Mouse (Mus musculus) hindbrain, embryonic 13.5 days (tissue): ENCODE data around the gene Hjurp. TPM values are rescaled to one million over a fixed set of nuclear protein-coding genes. Genes with fewer than 3 reads are reported as not detected.

Experiments
- ATAC-seq: fragments of 200-750 bp; cut with Nextera tagmentation; 2 replicates; pipeline ENCODE4 v1.8.0; 2017; ENCODE audit warnings: moderate TSS enrichment; ENCODE audit not compliant: low FRiP score
- H3K27ac ChIP-seq: fragments of 300-500 bp; sonication (generic); 2 replicates; pipeline ENCODE4 v1.5.1; 2015; ENCODE audit warnings: inconsistent platforms, mild to moderate bottlenecking, moderate library complexity
- H3K27me3 ChIP-seq: fragments of 300-500 bp; sonication (generic); 2 replicates; pipeline ENCODE4 v1.6.1; 2015; ENCODE audit warnings: mild to moderate bottlenecking, inconsistent platforms
- H3K36me3 ChIP-seq: fragments of 300-500 bp; sonication (generic); 2 replicates; pipeline ENCODE4 v1.6.1; 2015; ENCODE audit warnings: mild to moderate bottlenecking, inconsistent platforms
- H3K4me1 ChIP-seq: fragments of 300-500 bp; sonication (generic); replicated peaks from 2 replicates; pipeline ENCODE4 v1.6.1; 2015; ENCODE audit warnings: inconsistent platforms
- H3K4me2 ChIP-seq: fragments of 300-500 bp; sonication (generic); 2 replicates; pipeline ENCODE4 v1.6.1; 2015; ENCODE audit warnings: inconsistent platforms, mild to moderate bottlenecking, moderate library complexity
- H3K4me3 ChIP-seq: fragments of 300-500 bp; sonication (generic); 2 replicates; pipeline ENCODE4 v1.5.1; 2015; ENCODE audit warnings: mild to moderate bottlenecking, inconsistent platforms
- H3K9ac ChIP-seq: fragments of 300-500 bp; sonication (generic); 2 replicates; pipeline ENCODE4 v1.6.1; 2015; ENCODE audit warnings: mild to moderate bottlenecking, inconsistent platforms
- H3K9me3 ChIP-seq: fragments of 300-500 bp; sonication (generic); 2 replicates; pipeline ENCODE4 v1.6.1; 2016; ENCODE audit warnings: inconsistent platforms
- WGBS: fragments of 180-500 bp; shearing (Covaris S2); methylation state at CpG from one replicate; pipeline ENCODE4 v1.1.7; 2015; 5-methylcytosine and 5-hydroxymethylcytosine counted together
- polyA plus RNA-seq: library from polyadenylated mRNA; unstranded; fragments of >200 nt; fragmentation: Nextera tagmentation; extraction: Ambion mirVana; gene quantifications from 2 replicates; pipeline ENCODE4 v1.2.1, GENCODE M21; 2015

Gene Hjurp
- polyA plus RNA-seq, 1 experiment from 2014 or later = 82.0 TPM

DNA sequence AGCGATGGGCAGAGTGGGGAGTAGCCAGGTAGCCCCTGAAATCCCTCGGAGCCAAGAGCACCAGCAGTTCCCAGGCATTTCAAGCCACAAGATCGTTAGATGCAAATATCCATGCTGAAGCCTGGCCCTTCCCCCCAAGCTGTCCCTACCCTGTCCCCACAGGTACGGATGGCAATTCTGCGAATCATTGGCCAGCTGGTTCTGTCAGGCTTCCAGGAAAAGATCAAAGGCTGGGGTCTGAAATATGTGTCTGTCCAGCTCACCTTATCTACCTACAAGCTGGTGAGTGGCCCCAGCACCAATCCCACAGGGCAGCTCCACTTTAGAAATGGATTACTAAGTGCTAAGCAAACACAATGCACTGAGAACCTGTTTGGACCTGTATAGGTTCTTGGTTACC is 40.1 kb downstream of the Hjurp start:
- no peaks in the 10 kb centered on the region for H3K36me3 ChIP-seq
- H3K27ac ChIP-seq = no peak overlapping the region
- H3K4me3 ChIP-seq = no peak overlapping the region
- H3K9me3 ChIP-seq = peaks cover 94% of the 10 kb centered on the region
- WGBS = 85% methylated on average over 5 of the region's 5 CpGs
- no peak overlapping the region for H3K9ac ChIP-seq
- H3K4me1 ChIP-seq = no peaks in the 10 kb centered on the region
- no peaks in the 10 kb centered on the region for H3K27me3 ChIP-seq
- ATAC-seq = no peak
- no peak overlapping the region for H3K4me2 ChIP-seq

- H3K36me3 ChIP-seq = no peaks in the 10 kb centered on the region
- H3K4me2 ChIP-seq = no peak overlapping the region
- no peak for ATAC-seq
- no peak overlapping the region for H3K9ac ChIP-seq
- peaks cover 97% of the 10 kb centered on the region for H3K9me3 ChIP-seq
- no peaks in the 10 kb centered on the region for H3K27me3 ChIP-seq
- WGBS = 63% methylated on average over 4 of the region's 4 CpGs
- H3K4me3 ChIP-seq = no peak overlapping the region
- no peak overlapping the region for H3K27ac ChIP-seq
- H3K4me1 ChIP-seq = no peaks in the 10 kb centered on the region
Measured at GRCm38 (mm10) chr1:88235894-88236415, 41.5 kb downstream of the Hjurp start.

DNA sequence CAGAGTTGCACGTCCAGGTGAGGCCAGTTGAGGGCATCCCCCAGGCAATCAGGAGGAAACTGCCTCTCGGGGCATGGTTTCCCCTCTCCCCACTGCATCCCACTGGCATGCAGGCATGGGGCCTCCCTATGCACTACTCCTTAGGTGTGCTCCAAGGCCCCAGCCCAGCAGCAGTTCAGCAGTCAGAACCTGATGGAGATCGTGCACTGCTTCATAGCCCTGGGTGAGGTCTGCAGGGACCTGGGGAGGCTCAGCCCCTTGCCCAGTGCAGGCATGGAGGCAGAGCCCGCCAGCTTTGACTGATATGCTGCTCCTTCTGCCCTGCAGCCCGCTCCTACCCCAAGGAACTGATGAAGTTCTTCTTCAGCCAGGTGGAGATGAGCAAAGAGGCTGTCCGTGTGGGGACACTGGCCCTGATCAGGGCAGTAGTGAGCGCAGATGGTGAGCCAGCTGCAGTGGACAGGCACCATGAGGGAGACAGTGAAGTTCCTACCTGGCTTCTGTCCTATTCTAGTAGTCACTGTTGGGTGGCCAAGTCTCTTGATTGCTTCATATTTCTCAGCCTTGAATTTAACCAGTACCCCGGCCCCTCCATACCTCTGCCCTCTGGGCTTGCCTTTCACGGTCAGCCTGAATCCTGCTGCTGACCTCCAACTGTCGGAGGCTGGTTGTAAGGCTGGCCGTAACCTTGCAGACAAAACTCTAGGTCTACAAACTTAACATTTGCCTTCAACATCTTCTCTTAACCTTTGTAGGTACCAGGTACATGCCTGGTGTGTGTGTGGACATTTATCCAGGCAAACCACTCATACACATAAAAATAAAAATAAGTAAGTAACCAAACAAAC is 42.2 kb downstream of the Hjurp start:
- Histone ChIP-seq H3K36me3 (no peaks in the 10 kb centered on the region), H3K27ac (no peak overlapping the region), H3K9me3 (peaks cover 97% of the 10 kb centered on the region), H3K4me3 (no peak overlapping the region), H3K4me1 (no peaks in the 10 kb centered on the region), H3K9ac (no peak overlapping the region), H3K4me2 (no peak overlapping the region), H3K27me3 (no peaks in the 10 kb centered on the region)
- 63% methylated on average over 11 of the region's 11 CpGs for WGBS
- no peak for ATAC-seq

GRCm38 (mm10) chr1:88234646-88235045 is 42.8 kb downstream of the Hjurp start:
- ATAC-seq = no peak
- H3K27ac ChIP-seq = no peak overlapping the region
- H3K36me3 ChIP-seq = no peaks in the 10 kb centered on the region

DNA sequence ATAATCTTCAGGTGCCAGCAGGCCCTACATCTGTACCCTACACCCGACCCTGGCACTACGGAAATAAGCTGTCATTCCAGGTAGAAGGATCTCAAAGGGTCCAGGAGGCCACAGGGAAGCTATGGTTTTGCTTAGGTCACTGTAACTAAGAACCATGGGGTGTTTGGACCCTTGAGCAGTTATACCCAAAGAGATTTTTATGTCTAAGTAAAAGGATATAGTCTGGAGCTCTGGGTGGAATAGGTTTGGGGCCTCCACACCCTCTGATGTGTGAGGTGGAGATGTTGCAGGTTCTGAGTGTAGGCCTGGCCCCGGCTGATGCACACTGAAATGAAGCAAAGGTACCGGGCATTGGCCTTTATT is 43.2 kb downstream of the Hjurp start:
- H3K27ac ChIP-seq = no peak overlapping the region
- H3K4me3 ChIP-seq = no peak overlapping the region
- ATAC-seq = no peak
- peaks cover 97% of the 10 kb centered on the region for H3K9me3 ChIP-seq
- H3K36me3 ChIP-seq = no peaks in the 10 kb centered on the region
- 67% methylated on average over 4 of the region's 4 CpGs for WGBS
- H3K4me1 ChIP-seq = no peaks in the 10 kb centered on the region
- no peak overlapping the region for H3K4me2 ChIP-seq
- no peaks in the 10 kb centered on the region for H3K27me3 ChIP-seq
- H3K9ac ChIP-seq = no peak overlapping the region

More at GRCm38 (mm10) chr1:88234646-88235045, 42.8 kb downstream of the Hjurp start:
- no peak overlapping the region for H3K4me2 ChIP-seq
- peaks cover 97% of the 10 kb centered on the region for H3K9me3 ChIP-seq
- H3K9ac ChIP-seq = no peak overlapping the region
- H3K4me3 ChIP-seq = no peak overlapping the region
- WGBS = 45% methylated on average over 5 of the region's 5 CpGs
- no peaks in the 10 kb centered on the region for H3K27me3 ChIP-seq
- no peaks in the 10 kb centered on the region for H3K4me1 ChIP-seq

DNA sequence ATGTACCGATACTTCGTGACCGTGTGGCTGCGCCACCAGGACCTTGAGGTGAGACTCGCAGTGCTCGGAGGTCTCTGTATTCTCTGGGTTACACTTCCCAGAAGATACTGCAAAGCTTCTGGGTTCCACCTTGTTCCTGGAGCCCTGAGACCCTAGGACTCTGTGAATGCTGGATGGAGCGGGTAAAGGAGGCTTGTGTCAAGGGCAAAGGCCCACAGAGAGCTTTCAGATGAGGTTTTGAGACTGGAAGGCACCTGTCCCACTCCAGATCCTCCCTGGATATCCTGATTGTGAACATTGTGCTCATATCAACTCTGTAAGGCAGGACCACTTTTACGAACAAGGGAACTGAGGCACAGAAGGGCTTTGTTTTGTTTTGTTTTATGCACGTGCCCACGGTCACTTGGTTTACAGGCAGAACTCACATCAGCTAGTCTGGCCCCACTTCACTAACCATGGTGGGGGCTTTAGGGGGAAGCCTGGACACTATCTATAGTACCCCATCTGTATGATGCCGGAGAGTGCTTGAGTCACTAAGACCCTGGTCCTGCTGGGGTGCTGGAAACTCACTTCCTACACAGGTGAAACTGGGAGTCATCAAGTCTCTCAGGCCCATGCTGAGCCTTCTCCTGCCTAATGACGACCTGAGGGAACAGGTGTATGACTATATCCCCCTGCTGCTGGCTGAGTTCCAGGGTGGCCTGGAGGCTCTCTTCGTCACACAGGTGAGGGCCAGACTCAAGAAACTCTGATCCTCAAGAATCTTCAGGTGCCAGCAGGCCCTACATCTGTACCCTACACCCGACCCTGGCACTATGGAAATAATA is 43.8 kb downstream of the Hjurp start:
- H3K4me3 ChIP-seq = no peak overlapping the region
- no peaks in the 10 kb centered on the region for H3K36me3 ChIP-seq
- H3K4me2 ChIP-seq = no peak overlapping the region
- H3K9ac ChIP-seq = no peak overlapping the region
- H3K4me1 ChIP-seq = no peaks in the 10 kb centered on the region
- peaks cover 97% of the 10 kb centered on the region for H3K9me3 ChIP-seq
- no peak for ATAC-seq
- 70% methylated on average over 14 of the region's 14 CpGs for WGBS
- no peak overlapping the region for H3K27ac ChIP-seq
- no peaks in the 10 kb centered on the region for H3K27me3 ChIP-seq

DNA sequence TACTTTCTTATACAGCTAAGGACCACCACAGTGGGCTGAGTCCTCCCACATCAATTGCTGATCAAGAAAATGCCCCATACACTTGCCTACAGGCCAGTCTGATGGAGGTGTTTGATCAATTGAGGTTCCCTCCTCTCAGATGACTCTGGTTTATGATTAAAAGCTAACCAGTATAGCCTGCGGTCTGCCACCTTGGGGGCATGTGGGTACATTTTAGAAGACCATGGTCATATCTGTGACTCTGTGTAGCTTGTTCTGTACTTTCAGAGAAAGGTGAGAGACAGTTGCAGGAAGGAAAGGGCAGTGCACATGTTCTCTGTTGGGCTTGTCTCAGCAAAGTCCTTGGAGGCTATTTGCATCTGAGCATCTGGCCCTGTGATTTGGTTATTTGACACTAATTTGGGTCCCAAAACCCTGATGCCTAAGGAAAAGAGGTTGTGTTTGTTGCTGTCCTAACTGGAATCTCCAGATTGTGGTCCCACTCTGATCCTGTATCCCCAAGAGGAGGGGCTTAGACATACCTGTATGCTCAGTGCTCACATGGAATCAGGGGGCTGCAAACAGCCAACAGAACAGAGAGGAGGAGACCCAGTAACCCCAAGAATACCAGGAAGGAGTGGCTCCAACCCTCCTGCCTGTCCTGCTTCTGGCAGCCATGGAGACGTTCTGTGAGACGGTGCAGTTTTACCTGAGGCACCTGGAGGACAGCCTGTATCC is 44.6 kb downstream of the Hjurp start:
- peaks cover 97% of the 10 kb centered on the region for H3K9me3 ChIP-seq
- H3K9ac ChIP-seq = no peak overlapping the region
- H3K4me1 ChIP-seq = no peaks in the 10 kb centered on the region
- no peak for ATAC-seq
- no peak overlapping the region for H3K27ac ChIP-seq
- no peaks in the 10 kb centered on the region for H3K27me3 ChIP-seq
- no peaks in the 10 kb centered on the region for H3K36me3 ChIP-seq
- WGBS = 53% methylated on average over 3 of the region's 3 CpGs
- no peak overlapping the region for H3K4me2 ChIP-seq
- no peak overlapping the region for H3K4me3 ChIP-seq

- Histone ChIP-seq H3K9me3 (peaks cover 97% of the 10 kb centered on the region), H3K27me3 (no peaks in the 10 kb centered on the region), H3K4me1 (no peaks in the 10 kb centered on the region), H3K4me3 (no peak overlapping the region), H3K36me3 (no peaks in the 10 kb centered on the region), H3K4me2 (no peak overlapping the region), H3K9ac (no peak overlapping the region), H3K27ac (no peak overlapping the region)
- no peak for ATAC-seq
- WGBS = 71% methylated on average over 7 of the region's 7 CpGs
Measured at GRCm38 (mm10) chr1:88231803-88232499, 45.5 kb downstream of the Hjurp start.

DNA sequence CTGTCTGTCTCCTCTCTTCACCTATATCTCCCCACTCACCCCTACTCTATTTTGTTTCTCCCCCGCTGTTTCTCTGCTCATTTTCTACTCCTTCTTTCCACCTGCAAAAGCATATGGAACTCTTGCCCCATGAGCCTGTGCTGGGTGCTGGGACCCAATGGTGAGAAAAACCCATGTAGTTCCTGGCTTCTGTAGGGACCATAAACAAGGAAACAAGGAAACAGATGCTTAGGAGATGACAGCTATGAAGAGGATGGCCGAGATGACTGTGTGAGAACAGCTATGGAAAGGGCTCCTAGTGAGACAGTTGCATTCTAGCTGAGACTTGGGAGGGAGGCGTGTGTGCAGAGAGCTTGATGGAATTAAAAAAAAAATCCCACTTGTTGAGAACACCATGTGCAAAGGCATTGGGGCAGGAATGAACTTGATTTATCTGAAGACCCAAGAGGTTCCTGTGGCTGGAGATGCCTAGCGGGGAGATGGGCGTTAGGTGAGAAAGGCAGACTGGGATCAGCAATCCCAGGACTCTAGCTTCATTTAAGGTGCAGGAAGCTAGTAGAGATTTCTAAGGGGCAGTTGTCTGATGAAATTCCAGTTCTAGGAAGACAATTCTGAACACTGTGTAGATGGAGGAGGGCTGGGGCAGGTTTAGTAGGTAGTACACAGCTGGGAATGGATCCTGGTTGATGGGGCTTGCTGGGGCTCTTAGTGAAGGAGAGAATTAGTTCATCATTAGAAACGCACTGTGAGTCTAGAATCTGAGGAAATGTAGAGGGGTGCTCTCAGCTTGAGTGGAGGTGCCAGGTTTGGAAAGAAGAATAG is 46.2 kb downstream of the Hjurp start:
- Histone ChIP-seq H3K9me3 (peaks cover 100% of the 10 kb centered on the region), H3K4me1 (no peaks in the 10 kb centered on the region), H3K9ac (no peak overlapping the region), H3K27me3 (no peaks in the 10 kb centered on the region), H3K4me2 (no peak overlapping the region), H3K4me3 (no peak overlapping the region), H3K36me3 (no peaks in the 10 kb centered on the region), H3K27ac (no peak overlapping the region)
- no peak for ATAC-seq
- WGBS = 77% methylated on average over 6 of the region's 6 CpGs

DNA sequence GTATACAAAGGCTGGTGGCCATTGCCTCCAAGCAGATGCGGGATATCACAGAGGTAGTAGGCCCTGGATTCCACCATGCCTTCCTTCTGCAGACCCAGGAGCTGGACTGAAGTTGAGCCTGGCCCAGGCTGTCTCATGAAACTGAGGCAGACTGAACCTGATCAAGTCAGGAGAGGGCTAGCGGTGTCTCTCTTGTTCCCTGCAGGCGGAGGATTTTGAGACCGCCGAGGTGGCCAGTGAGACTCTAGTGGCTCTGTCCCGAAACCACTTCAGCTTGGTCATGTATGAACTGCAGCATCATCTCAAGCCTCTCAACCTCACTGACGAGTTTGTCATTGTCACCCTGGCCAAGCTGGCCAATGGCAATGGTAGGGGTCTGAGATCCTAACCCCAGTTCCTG is 47.0 kb downstream of the Hjurp start:
- H3K4me3 ChIP-seq = no peak overlapping the region
- WGBS = 76% methylated on average over 7 of the region's 7 CpGs
- peak; percentile 2; the same call in 1 of the 2 replicates for ATAC-seq

DNA sequence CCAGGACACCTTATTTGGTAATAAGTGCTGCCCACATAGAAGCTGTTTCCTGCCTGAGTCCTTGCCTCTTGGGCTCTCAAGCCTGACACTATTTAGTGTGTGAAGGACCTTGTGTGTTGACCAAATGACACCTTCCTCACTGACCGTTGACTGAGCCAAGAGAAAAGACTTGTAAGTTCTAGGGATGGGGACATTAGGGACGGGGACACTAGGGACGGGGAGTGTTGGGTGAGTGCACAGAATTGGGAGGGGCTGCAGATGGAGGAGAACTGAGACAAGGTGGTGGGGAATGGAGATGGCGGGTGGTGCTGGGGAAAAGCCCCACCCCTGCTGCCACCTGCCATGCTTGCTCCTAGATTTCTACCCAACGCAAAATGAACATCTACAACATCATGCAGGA is 47.4 kb downstream of the Hjurp start:
- Histone ChIP-seq H3K36me3 (no peaks in the 10 kb centered on the region), H3K9ac (no peak overlapping the region), H3K4me3 (no peak overlapping the region), H3K27me3 (no peaks in the 10 kb centered on the region), H3K9me3 (peaks cover 98% of the 10 kb centered on the region), H3K27ac (no peak overlapping the region), H3K4me2 (no peak overlapping the region), H3K4me1 (no peaks in the 10 kb centered on the region)
- WGBS = 88% methylated on average over 5 of the region's 5 CpGs
- no peak for ATAC-seq

More for the DNA sequence above, 47.0 kb downstream of the Hjurp start:
- Histone ChIP-seq H3K9me3 (peaks cover 100% of the 10 kb centered on the region), H3K27me3 (no peaks in the 10 kb centered on the region), H3K9ac (no peak overlapping the region), H3K4me1 (no peaks in the 10 kb centered on the region), H3K36me3 (no peaks in the 10 kb centered on the region), H3K27ac (no peak overlapping the region), H3K4me2 (no peak overlapping the region)
